Mouse (Mus musculus): Measurements from ENCODE around the gene Bckdk. TPM values are rescaled to one million over a fixed set of nuclear protein-coding genes. Genes with fewer than 3 reads are reported as not detected.

Bckdk gene
- total and polyA plus RNA-seq, 3 experiments, result 32.6 to 126 TPM; not detected in 1

GRCm38 (mm10) chr7:127912938-127913337, 9.1 kb downstream of the Bckdk start:
- Histone ChIP-seq H3K4me1 (ENCODE audit: control insufficient read depth in 1 of 2, insufficient read depth in 2 of 2, low read length in 2 of 2) (peaks cover 2 to 7% of the 10 kb centered on the region in 2 experiments; a peak in 2 of 4 replicates), H3K9ac (ENCODE audit: control insufficient read depth, low read depth, low read length, poor library complexity, severe bottlenecking) (peak overlapping the region; percentile 80), H3K27me3 (ENCODE audit: control insufficient read depth in 1 of 2, insufficient read depth in 2 of 2, low read length in 2 of 2) (no peaks in the 10 kb centered on the region), H3K9me3 (replicated peaks; ENCODE audit: insufficient read depth, low read length) (no peaks in the 10 kb centered on the region), H3K79me2 (ENCODE audit: control insufficient read depth, insufficient read depth, low read length, poor library complexity) (peaks cover 5% of the 10 kb centered on the region), H3K4me3 (ENCODE audit: control insufficient read depth in 1 of 2, insufficient read depth in 1 of 2, low read depth in 2 of 2, low read length in 2 of 2) (peak overlapping the region; percentile 83 to 93), H3K27ac (ENCODE audit: control insufficient read depth, low read depth, low read length) (peak overlapping the region; percentile 74), H3K36me3 (ENCODE audit: control insufficient read depth in 1 of 2, insufficient read depth in 2 of 2, low read length in 2 of 2) (peaks cover 2 to 4% of the 10 kb centered on the region in 2 experiments; a peak in 3 of 4 replicates)
- DNase-seq (ENCODE audit: low read depth, low spot score), result no peak
- no peak for TF ChIP-seq MAZ (IDR thresholded peaks at IDR 0.05; ENCODE audit: low read depth, low read length)
- peak; percentile 5 to 16; a peak in 1 of 4 replicates for TF ChIP-seq EP300 (IDR thresholded peaks at IDR 0.05; ENCODE audit: low read depth in 1 of 2, low read length in 2 of 2)
- TF ChIP-seq USF1 (IDR thresholded peaks at IDR 0.05; ENCODE audit: low read depth, low read length), result no peak
- TF ChIP-seq RAD21 (IDR thresholded peaks at IDR 0.05; ENCODE audit: low read depth, low read length), result no peak
- no peak for TF ChIP-seq CHD2 (IDR thresholded peaks at IDR 0.05; ENCODE audit: low read length)
- no peak for TF ChIP-seq MEF2A (IDR thresholded peaks at IDR 0.05; ENCODE audit: extremely low read depth, insufficient replicate concordance, low read depth, low read length, poor library complexity, severe bottlenecking)
- TF ChIP-seq ZNF384 (IDR thresholded peaks at IDR 0.05; ENCODE audit: low read depth, low read length), result peak; percentile 60; the same call in 1 of the 2 replicates
- no peak; the same call in 1 of the 2 replicates for TF ChIP-seq MAX (IDR thresholded peaks at IDR 0.05; ENCODE audit: low read length)
- TF ChIP-seq CHD1 (IDR thresholded peaks at IDR 0.05; ENCODE audit: low read depth, low read length), result peak; percentile 78; the same call in 1 of the 2 replicates
- TF ChIP-seq TAL1 (IDR thresholded peaks at IDR 0.05; ENCODE audit: low read length), result no peak
- TF ChIP-seq NRF1 (IDR thresholded peaks at IDR 0.05; ENCODE audit: insufficient read depth, low read depth, low read length, poor library complexity, severe bottlenecking), result no peak
- TF ChIP-seq GATA1 (IDR thresholded peaks at IDR 0.05; ENCODE audit: low read depth, low read length), result peak; percentile 76
- TF ChIP-seq POLR2AphosphoS2 (IDR thresholded peaks at IDR 0.05; ENCODE audit: low read length), result no peak

- no peak for DNase-seq (ENCODE audit: low read depth, low spot score)
- Histone ChIP-seq H3K79me2 (ENCODE audit: control insufficient read depth, insufficient read depth, low read length, poor library complexity) (peaks cover 5% of the 10 kb centered on the region), H3K36me3 (ENCODE audit: control insufficient read depth in 1 of 2, insufficient read depth in 2 of 2, low read length in 2 of 2) (peaks cover 2 to 4% of the 10 kb centered on the region in 2 experiments; a peak in 3 of 4 replicates), H3K27ac (ENCODE audit: control insufficient read depth, low read depth, low read length) (no peak overlapping the region), H3K4me3 (ENCODE audit: control insufficient read depth in 1 of 2, insufficient read depth in 1 of 2, low read depth in 2 of 2, low read length in 2 of 2) (no peak overlapping the region), H3K4me1 (ENCODE audit: control insufficient read depth in 1 of 2, insufficient read depth in 2 of 2, low read length in 2 of 2) (peaks cover 2 to 7% of the 10 kb centered on the region in 2 experiments; a peak in 2 of 4 replicates), H3K9me3 (replicated peaks; ENCODE audit: insufficient read depth, low read length) (no peaks in the 10 kb centered on the region), H3K9ac (ENCODE audit: control insufficient read depth, low read depth, low read length, poor library complexity, severe bottlenecking) (no peak overlapping the region), H3K27me3 (ENCODE audit: control insufficient read depth in 1 of 2, insufficient read depth in 2 of 2, low read length in 2 of 2) (no peaks in the 10 kb centered on the region)
- TF ChIP-seq MYB (IDR thresholded peaks at IDR 0.05; ENCODE audit: low read depth, low read length) (no peak), ZMIZ1 (IDR thresholded peaks at IDR 0.05; ENCODE audit: low read depth, low read length) (no peak), GATA1 (IDR thresholded peaks at IDR 0.05; ENCODE audit: low read depth, low read length) (no peak), TCF12 (IDR thresholded peaks at IDR 0.05; ENCODE audit: low read depth, low read length) (no peak), CHD2 (IDR thresholded peaks at IDR 0.05; ENCODE audit: low read length) (no peak), NRF1 (IDR thresholded peaks at IDR 0.05; ENCODE audit: insufficient read depth, low read depth, low read length, poor library complexity, severe bottlenecking) (no peak), RCOR1 (IDR thresholded peaks at IDR 0.05; ENCODE audit: low read depth, low read length) (no peak), CHD1 (IDR thresholded peaks at IDR 0.05; ENCODE audit: low read depth, low read length) (no peak), ZC3H11A (IDR thresholded peaks at IDR 0.05; ENCODE audit: low read depth, low read length) (no peak), BHLHE40 (IDR thresholded peaks at IDR 0.05; ENCODE audit: borderline replicate concordance, low read depth, low read length) (no peak), E2F4 (IDR thresholded peaks at IDR 0.05; ENCODE audit: borderline replicate concordance, low read depth, low read length) (no peak), MAFK (IDR thresholded peaks at IDR 0.05; ENCODE audit: borderline replicate concordance, low read depth, low read length) (no peak), MXI1 (IDR thresholded peaks at IDR 0.05; ENCODE audit: low read depth, low read length) (no peak)
These were observed 11.4 kb downstream of the Bckdk start for GRCm38 (mm10) chr7:127915293-127915692.
